Mouse (Mus musculus) ES-E14 (cell line): ENCODE measurements around the gene Dok1.

Experiments
- CHD2 ChIP-seq: IDR thresholded peaks from 2 replicates; pipeline ENCODE4 v1.6.1; 2014; ENCODE audit warnings: mild to moderate bottlenecking, low read depth, low read length, inconsistent platforms
- HCFC1 ChIP-seq: IDR thresholded peaks from 2 replicates; pipeline ENCODE4 v1.6.1; 2012; ENCODE audit warnings: low read length, inconsistent platforms, borderline replicate concordance; ENCODE audit not compliant: insufficient read depth
- MAFK ChIP-seq: IDR thresholded peaks from 2 replicates; pipeline ENCODE4 v1.6.1; 2014; ENCODE audit warnings: mild to moderate bottlenecking, low read depth, low read length, inconsistent platforms; ENCODE audit not compliant: insufficient read depth
- ZNF384 ChIP-seq: IDR thresholded peaks from 2 replicates; pipeline ENCODE4 v1.6.1; 2012; ENCODE audit warnings: low read depth, low read length, inconsistent platforms

GRCm38 (mm10) chr6:83053136-83053960 is 20.1 kb upstream of the Dok1 start:
- no peak for TF ChIP-seq CHD2
- no peak for TF ChIP-seq MAFK
- no peak for TF ChIP-seq HCFC1
- TF ChIP-seq ZNF384, result no peak
